Mouse (Mus musculus) neural tube, embryonic 11.5 days (tissue): ENCODE data around the gene Gm11042. TPM values are rescaled to one million over a fixed set of nuclear protein-coding genes. Genes with fewer than 3 reads are reported as not detected.

Source experiments
- ATAC-seq: fragments of 200-750 bp; cut with Nextera tagmentation; 2 replicates; pipeline ENCODE4 v1.8.0; 2017; ENCODE audit warnings: moderate number of reproducible peaks, mild to moderate bottlenecking, moderate TSS enrichment, moderate library complexity; ENCODE audit not compliant: insufficient read depth, low FRiP score, low TSS enrichment
- DNase-seq: peaks from one replicate; pipeline ENCODE4 v3.0.0-alpha.2; 2015; ENCODE audit warnings: low spot score
- H3K27ac ChIP-seq: fragments of 300-500 bp; sonication (generic); 2 replicates; pipeline ENCODE4 v1.5.1; 2014; ENCODE audit warnings: low read depth, mild to moderate bottlenecking, low read length
- H3K27me3 ChIP-seq: fragments of 300-500 bp; sonication (generic); 2 replicates; pipeline ENCODE4 v1.6.1; 2014; ENCODE audit warnings: mild to moderate bottlenecking, low read length, mixed read lengths; ENCODE audit not compliant: control insufficient read depth, insufficient read depth
- H3K36me3 ChIP-seq: fragments of 300-500 bp; sonication (generic); 2 replicates; pipeline ENCODE4 v1.6.1; 2014; ENCODE audit warnings: mild to moderate bottlenecking, low read length, moderate library complexity, mixed read lengths; ENCODE audit not compliant: control insufficient read depth, insufficient read depth
- H3K4me1 ChIP-seq: fragments of 300-500 bp; sonication (generic); 2 replicates; pipeline ENCODE4 v1.6.1; 2014; ENCODE audit warnings: low read length, mixed read lengths; ENCODE audit not compliant: control insufficient read depth, insufficient read depth
- H3K4me2 ChIP-seq: fragments of 300-500 bp; sonication (generic); 2 replicates; pipeline ENCODE4 v1.6.1; 2014; ENCODE audit warnings: low read depth, mild to moderate bottlenecking, moderate library complexity
- H3K4me3 ChIP-seq: fragments of 300-500 bp; sonication (generic); 2 replicates; pipeline ENCODE4 v1.5.1; 2014; ENCODE audit warnings: low read depth, low read length
- H3K9ac ChIP-seq: fragments of 300-500 bp; sonication (generic); 2 replicates; pipeline ENCODE4 v1.6.1; 2014; ENCODE audit warnings: mild to moderate bottlenecking, low read length
- H3K9me3 ChIP-seq: fragments of 300-500 bp; sonication (generic); 2 replicates; pipeline ENCODE4 v1.6.1; 2016; ENCODE audit warnings: low read length; ENCODE audit not compliant: control insufficient read depth
- WGBS: fragments of 180-500 bp; shearing (Covaris S2); extraction: QIAGEN DNeasy Blood & Tissue Kit; methylation state at CpG from one replicate; pipeline ENCODE4 v1.1.7; 2014; 5-methylcytosine and 5-hydroxymethylcytosine counted together
- polyA plus RNA-seq: library from polyadenylated mRNA; unstranded; fragments of >200 nt; fragmentation: Nextera tagmentation; extraction: Ambion mirVana; gene quantifications from 2 replicates; pipeline ENCODE4 v1.2.1, GENCODE M21; 2014

Gene Gm11042
- polyA plus RNA-seq, 1 experiment from 2014 or later = not detected

DNA sequence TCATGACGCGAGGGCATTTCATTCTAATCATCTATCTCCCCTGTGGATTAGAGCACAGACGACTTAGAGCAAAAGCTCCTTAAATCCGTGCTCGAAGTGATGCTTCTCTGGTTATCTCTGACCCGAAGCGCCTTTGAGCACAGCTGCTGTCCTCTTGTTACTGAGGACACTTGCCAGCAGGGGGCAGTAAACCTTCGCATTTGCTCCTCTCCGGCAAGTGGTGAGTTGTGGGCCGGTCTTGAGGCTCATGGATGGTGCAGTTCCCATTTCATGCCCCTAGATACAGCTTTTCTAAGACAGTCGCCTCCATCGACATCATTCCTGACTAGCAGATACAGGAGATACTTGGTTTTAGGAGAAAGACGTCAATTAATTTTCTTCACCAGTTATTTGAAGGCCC is 16.8 kb upstream of the Gm11042 start:
- peak; percentile 73; the same call in 1 of the 2 replicates for ATAC-seq
- no peak overlapping the region for H3K27ac ChIP-seq
- no peaks in the 10 kb centered on the region for H3K9me3 ChIP-seq
- WGBS = 26% methylated on average over 13 of the region's 13 CpGs
- no peak overlapping the region for H3K9ac ChIP-seq
- no peak overlapping the region for H3K4me3 ChIP-seq
- H3K27me3 ChIP-seq = no peaks in the 10 kb centered on the region
- no peak overlapping the region for H3K4me2 ChIP-seq
- DNase-seq = peak; percentile 84
- no peaks in the 10 kb centered on the region for H3K4me1 ChIP-seq
- no peaks in the 10 kb centered on the region for H3K36me3 ChIP-seq

DNA sequence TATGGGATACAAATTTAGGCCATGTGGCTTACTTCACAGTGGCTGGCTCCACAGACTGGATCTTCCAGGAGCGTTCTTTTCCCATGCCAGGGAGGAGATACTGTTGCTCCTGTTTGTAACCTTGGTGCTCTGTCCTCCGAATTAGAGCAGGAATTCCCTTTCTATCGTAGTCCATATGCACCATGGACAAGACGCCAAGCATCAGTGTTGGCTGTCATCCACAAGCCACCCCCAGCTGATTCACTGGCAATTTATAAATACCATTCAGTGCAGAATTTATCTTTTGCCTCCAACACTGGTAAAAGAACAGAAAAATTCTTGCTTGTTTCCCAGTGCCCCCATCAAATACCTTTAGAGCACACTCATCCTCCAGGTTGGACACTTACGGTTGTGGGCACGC is 13.6 kb upstream of the Gm11042 start:
- no peak overlapping the region for H3K9ac ChIP-seq
- H3K27me3 ChIP-seq = no peaks in the 10 kb centered on the region
- ATAC-seq = no peak
- H3K4me1 ChIP-seq = no peaks in the 10 kb centered on the region
- no peak overlapping the region for H3K27ac ChIP-seq
- H3K4me3 ChIP-seq = no peak overlapping the region
- WGBS = 90% methylated on average over 6 of the region's 6 CpGs
- H3K4me2 ChIP-seq = no peak overlapping the region
- no peaks in the 10 kb centered on the region for H3K9me3 ChIP-seq
- no peaks in the 10 kb centered on the region for H3K36me3 ChIP-seq
- DNase-seq = no peak

DNA sequence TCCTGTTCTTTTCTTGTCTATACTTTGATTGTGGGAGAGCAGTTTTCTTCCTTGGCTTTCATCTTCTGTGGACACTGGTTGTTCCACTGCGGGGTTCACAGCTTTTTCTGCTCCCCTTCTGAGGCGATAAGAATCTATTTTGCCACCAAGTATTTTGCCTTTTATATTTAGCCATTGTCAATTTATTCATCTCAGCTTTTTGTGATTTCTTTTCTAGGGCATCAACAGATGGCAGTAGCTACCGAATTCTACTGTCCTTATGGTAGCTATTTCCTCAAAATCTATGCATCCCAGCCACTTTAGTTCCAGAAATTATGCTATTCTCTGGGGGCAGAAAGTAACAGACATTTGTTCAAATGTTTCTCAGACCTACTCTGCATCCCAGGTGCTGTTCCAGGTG is 10.4 kb upstream of the Gm11042 start:
- no peak overlapping the region for H3K27ac ChIP-seq
- no peak for DNase-seq
- no peaks in the 10 kb centered on the region for H3K4me1 ChIP-seq
- no peak for ATAC-seq
- no peak overlapping the region for H3K4me2 ChIP-seq
- no peaks in the 10 kb centered on the region for H3K9me3 ChIP-seq
- no peak overlapping the region for H3K4me3 ChIP-seq
- no peaks in the 10 kb centered on the region for H3K36me3 ChIP-seq
- H3K9ac ChIP-seq = no peak overlapping the region
- WGBS = 92% methylated on average over 3 of the region's 3 CpGs
- H3K27me3 ChIP-seq = no peaks in the 10 kb centered on the region

DNA sequence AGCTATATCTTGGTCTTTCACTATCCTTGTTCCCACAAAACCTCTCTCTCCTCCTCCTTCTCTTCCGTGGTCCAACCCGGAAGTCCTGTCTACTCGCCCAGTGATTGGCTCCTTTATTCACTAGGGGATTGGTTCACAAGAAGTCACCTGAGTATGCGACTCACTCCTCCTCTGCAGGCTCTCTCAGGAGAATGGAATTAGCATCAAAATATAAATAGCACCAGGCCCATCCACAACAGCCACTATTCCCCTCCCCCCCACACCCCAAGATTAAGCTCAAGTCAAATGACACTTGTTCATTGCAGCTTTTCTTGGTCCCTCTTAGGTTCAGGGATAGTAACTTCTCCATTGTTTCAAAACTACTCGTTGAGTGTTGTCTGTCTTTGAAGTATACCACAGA is 5.8 kb upstream of the Gm11042 start:
- Histone ChIP-seq H3K4me1 (no peaks in the 10 kb centered on the region), H3K9ac (no peak overlapping the region), H3K27me3 (no peaks in the 10 kb centered on the region), H3K36me3 (no peaks in the 10 kb centered on the region), H3K9me3 (no peaks in the 10 kb centered on the region), H3K4me2 (no peak overlapping the region), H3K27ac (no peak overlapping the region), H3K4me3 (no peak overlapping the region)
- ATAC-seq = no peak
- no peak for DNase-seq
- WGBS = 79% methylated on average over 5 of the region's 5 CpGs

DNA sequence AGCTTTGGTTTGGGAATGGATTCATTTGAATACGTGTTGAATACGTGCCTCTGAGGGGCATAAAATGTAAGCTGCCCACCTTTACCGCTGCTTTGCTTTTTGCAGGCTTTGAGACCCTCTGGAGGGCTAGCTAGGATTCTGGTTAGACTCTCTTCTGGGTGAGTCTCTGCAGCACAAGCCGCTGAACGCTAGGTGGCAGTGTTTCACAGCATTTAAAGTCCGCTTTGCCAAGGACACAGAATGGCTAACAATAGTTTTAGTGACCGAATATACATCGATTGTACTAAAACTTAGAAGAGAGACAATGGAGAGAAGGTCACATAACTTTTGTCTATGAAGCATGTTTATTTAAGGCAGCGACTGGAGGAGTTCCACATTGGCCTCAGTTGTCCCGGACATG is 4.1 kb upstream of the Gm11042 start:
- no peak for ATAC-seq
- 19% methylated on average over 10 of the region's 10 CpGs for WGBS
- Histone ChIP-seq H3K27me3 (no peaks in the 10 kb centered on the region), H3K4me3 (no peak overlapping the region), H3K4me1 (no peaks in the 10 kb centered on the region), H3K9ac (no peak overlapping the region), H3K27ac (no peak overlapping the region), H3K36me3 (no peaks in the 10 kb centered on the region), H3K4me2 (no peak overlapping the region), H3K9me3 (no peaks in the 10 kb centered on the region)
- DNase-seq = peak; percentile 78

DNA sequence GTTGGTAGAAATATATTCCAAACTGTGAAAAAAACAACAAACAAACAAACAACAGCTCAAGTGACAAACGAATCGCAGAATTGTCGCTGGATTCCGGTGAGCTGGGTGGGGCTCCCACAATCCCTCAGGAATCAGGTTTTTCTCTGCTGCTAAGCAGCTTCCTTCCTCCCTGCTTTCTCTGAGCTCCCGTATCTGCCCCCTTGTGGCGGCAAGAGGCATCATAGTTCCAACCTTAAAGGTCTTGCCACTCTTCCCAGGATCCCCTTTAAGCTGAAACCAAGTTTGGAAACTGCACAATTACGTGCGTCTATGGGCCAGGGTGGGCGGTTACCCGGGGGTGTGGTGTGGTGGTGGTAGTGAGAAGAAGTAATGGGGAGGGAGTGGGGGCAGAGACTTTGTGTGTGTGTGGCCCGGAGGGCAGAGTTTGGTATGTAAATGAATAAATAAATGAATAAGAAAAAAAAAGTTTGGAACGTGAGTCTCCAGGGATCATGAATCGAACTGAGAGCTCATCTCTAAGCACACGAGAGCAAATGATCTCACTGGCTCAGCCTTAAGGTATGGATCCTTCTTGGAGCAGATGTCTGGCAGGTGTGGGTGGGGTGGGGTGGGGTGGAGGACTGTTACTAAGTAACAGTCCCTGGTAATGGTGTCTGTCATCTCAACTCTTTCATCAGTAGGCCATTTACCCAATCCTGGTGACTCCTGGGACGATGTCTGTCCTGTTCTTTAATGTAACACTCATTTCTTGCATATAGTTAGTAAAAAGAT is 980 bp upstream of the Gm11042 start:
- Histone ChIP-seq H3K27ac (0 out of 2 replicates have a peak overlapping the region, but pooled peaks have one; percentile 64), H3K4me1 (no peaks in the 10 kb centered on the region), H3K4me2 (peak overlapping the region; percentile 39), H3K4me3 (peak overlapping the region; percentile 40), H3K36me3 (no peaks in the 10 kb centered on the region), H3K9me3 (no peaks in the 10 kb centered on the region), H3K27me3 (no peaks in the 10 kb centered on the region), H3K9ac (peak overlapping the region; percentile 61)
- WGBS = 19% methylated on average over 15 of the region's 15 CpGs
- ATAC-seq (peak; percentile 87), DNase-seq (peak; percentile 86)

DNA sequence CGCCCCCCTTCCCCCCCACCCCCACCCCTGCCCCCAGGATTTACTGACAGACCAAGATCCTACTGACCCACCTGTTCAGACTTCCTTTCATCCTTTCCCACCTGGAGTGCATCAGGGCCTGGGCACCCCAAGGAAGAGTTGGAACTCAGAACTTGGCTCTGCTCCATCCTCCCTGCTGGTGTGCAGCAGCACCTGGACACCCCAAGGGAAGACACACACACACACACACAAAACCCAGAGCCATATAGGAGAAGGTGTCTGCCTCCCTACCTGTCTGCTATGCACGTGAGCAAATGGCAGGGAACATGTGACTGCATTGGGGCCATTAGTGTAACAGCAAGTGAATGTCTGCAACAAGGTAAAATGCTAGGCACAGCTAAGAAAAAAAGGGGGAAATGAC is 973 bp downstream of the Gm11042 start:
- Histone ChIP-seq H3K4me3 (no peak overlapping the region), H3K4me2 (no peak overlapping the region), H3K27ac (no peak overlapping the region), H3K27me3 (no peaks in the 10 kb centered on the region), H3K4me1 (no peaks in the 10 kb centered on the region), H3K36me3 (no peaks in the 10 kb centered on the region), H3K9me3 (no peaks in the 10 kb centered on the region), H3K9ac (no peak overlapping the region)
- ATAC-seq (no peak), DNase-seq (no peak)
- 51% methylated on average over 2 of the region's 2 CpGs for WGBS

DNA sequence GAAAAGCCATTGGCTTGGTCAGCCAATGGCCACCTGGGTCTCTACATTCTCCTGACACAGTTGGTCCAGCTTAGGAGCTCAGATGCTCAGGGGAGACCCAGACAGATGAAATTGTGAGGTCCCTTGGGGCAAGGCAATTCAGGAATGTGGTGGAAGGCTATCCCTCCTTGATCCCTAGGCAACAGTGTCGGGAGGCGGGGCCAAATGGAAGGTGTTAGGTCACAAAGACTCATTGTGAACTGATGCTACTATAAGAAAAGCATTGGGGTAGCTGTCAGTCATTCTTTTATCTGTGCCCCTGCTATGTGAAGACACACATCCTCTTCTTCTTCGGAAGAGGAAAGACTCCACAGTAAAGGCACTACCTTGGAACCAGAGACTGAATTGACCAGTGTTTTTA is 3.6 kb downstream of the Gm11042 start:
- H3K36me3 ChIP-seq = no peaks in the 10 kb centered on the region
- no peak for ATAC-seq
- H3K9ac ChIP-seq = no peak overlapping the region
- no peak overlapping the region for H3K27ac ChIP-seq
- DNase-seq = no peak
- WGBS = 87% methylated on average over 3 of the region's 3 CpGs
- H3K4me3 ChIP-seq = no peak overlapping the region
- no peaks in the 10 kb centered on the region for H3K9me3 ChIP-seq
- H3K4me1 ChIP-seq = no peaks in the 10 kb centered on the region
- H3K27me3 ChIP-seq = no peaks in the 10 kb centered on the region
- no peak overlapping the region for H3K4me2 ChIP-seq
